Mouse (Mus musculus) layer of hippocampus, postnatal 25 days (tissue): Measurements from ENCODE around the gene Hspa5. TPM values are rescaled to one million over a fixed set of nuclear protein-coding genes. Genes with fewer than 3 reads are reported as not detected.
"Not testable (repeated sequence)": the region's sequence is repeated elsewhere in the genome, so short reads cannot be mapped to it uniquely, and the experiment has no call there.

Experiments
- DNase-seq, 2 experiments: peaks; one replicate each; pipeline ENCODE4 v3.0.0; 2022; ENCODE audit warnings: mixed read lengths in 2 of 2, low spot score in 1 of 2; ENCODE audit errors: extremely low spot score in 1 of 2
- total RNA-seq, 2 experiments: library from RNA; stranded (reverse); gene quantifications; 2 replicates each; pipeline ENCODE4 v1.2.3; 2021

Gene Hspa5
- total RNA-seq, 2 experiments from 2014 or later = 220 to 358 TPM

DNA sequence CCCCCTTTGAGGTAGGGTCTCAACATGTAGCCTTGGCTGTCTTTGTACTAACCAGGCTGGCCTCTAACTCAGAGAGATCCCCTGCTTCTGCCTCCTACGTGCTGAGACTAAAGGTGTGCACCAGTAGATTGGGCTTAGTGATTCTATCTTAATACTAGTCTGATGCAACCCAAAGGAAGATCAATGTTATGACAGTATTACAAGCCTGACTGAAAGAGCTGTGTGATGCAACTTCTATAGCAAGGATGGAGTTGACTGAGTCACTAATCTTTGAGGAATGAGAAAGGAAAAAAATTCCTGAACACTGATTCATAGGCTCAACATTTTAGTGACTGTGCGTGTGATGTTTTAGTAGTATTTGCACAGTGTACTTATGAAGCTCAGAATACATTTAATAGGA lies 1.7 kb upstream of the Hspa5 start:
- no peak for DNase-seq

DNA sequence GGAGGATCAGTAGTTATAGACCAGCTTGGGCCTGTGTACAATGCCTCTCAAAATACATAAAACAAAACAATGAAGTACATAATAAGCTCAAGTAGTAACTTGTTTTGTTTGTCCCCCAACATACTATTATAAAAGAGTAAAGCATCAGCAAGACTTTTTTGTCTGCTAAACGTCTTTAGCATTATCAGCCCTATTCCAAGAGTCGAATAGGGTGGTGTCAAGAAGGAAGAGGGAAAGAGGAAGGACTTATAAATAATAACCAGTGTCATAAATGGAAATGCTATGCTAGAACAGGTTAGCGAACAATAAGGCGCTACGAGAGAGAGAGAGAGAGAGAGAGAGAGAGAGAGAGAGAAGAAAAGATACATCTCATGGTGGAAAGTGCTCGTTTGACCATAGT lies 819 bp upstream of the Hspa5 start:
- DNase-seq = no peak

DNA sequence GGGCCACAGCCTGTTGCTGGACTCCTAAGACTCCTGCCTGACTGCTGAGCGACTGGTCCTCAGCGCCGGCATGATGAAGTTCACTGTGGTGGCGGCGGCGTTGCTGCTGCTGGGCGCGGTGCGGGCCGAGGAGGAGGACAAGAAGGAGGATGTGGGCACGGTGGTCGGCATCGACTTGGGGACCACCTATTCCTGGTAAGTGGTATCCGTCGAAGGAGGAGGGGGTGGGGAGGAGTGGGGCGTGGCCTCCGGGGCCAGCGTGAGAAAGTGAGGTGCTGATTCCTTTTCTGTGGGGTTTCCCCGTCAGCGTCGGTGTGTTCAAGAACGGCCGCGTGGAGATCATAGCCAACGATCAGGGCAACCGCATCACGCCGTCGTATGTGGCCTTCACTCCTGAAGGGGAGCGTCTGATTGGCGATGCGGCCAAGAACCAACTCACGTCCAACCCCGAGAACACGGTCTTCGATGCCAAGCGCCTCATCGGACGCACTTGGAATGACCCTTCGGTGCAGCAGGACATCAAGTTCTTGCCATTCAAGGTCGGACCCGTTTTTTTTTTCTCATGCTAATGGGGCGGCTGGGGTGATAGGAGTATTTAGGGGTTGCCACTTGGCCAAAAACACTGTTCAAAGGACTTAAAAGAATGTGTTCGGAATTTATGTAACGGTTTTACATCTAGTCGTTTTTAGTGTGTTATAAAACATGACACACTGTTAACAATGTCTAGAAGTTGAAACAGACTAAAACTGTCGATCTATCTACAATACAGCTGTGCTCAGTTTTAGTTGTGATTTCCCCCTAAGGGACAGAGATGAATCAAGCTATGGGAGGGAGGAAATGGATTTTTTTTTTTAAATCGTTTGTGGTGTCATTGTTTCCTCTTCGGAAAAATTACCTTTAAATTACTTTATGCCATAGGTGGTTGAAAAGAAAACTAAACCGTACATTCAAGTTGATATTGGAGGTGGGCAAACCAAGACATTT lies 774 bp downstream of the Hspa5 start:
- no peak for DNase-seq

DNA sequence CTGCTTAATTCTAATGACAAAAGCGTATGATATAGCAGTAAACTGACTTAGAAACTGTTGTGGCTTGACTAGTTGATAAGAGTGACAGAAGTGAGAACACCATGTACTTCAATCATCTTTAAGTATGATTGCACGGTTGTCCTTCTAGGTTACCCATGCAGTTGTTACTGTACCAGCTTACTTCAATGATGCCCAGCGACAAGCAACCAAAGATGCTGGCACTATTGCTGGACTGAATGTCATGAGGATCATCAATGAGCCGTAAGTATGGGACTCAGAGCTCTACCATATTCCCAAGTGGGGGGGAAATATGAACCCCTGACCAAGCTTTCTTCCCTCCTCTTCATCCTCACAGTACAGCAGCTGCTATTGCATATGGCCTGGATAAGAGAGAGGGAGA lies 1.9 kb downstream of the Hspa5 start:
- no peak for DNase-seq

DNA sequence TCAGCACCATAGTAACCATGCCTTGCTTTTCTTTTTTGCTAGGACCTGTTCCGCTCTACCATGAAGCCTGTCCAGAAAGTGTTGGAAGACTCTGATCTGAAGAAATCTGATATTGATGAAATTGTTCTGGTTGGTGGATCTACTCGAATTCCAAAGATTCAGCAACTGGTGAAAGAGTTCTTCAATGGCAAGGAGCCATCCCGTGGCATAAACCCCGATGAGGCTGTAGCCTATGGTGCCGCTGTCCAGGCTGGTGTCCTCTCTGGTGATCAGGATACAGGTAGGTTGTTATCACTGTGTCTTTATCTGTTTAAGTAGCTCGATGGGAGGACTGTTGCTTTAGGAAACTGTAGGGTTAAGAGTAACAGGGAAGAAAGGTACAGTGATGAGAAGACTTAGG lies 2.7 kb downstream of the Hspa5 start:
- no peak for DNase-seq

DNA sequence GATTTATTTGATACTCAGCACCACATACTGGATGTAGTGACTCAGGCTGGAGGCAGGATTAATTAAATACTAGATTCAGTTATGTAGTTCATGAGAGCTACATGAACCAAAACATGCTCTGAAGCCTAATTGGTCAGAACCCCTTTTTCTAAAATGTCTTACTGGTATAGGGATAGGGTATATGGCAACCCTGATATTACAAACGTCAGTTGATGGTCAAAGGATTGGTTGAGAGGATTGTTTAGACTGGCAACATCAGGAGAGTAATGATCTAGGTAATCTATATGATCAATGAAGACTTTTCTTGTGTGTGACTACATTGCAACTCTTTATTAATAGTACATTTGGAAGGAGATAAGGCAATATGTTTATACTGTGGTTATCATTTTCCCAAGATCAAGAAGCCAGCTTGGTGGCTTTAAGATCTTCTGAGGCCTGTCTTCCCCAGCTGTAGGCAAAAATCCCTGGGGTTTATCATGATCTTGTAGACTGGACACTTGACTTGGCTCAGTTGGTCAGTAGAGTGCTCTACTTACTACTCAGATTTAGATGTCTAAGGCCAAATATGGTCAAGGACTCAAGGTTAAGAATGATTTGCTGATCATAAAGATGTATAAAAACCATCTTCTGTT lies 5.6 kb downstream of the Hspa5 start:
- no peak for DNase-seq

DNA sequence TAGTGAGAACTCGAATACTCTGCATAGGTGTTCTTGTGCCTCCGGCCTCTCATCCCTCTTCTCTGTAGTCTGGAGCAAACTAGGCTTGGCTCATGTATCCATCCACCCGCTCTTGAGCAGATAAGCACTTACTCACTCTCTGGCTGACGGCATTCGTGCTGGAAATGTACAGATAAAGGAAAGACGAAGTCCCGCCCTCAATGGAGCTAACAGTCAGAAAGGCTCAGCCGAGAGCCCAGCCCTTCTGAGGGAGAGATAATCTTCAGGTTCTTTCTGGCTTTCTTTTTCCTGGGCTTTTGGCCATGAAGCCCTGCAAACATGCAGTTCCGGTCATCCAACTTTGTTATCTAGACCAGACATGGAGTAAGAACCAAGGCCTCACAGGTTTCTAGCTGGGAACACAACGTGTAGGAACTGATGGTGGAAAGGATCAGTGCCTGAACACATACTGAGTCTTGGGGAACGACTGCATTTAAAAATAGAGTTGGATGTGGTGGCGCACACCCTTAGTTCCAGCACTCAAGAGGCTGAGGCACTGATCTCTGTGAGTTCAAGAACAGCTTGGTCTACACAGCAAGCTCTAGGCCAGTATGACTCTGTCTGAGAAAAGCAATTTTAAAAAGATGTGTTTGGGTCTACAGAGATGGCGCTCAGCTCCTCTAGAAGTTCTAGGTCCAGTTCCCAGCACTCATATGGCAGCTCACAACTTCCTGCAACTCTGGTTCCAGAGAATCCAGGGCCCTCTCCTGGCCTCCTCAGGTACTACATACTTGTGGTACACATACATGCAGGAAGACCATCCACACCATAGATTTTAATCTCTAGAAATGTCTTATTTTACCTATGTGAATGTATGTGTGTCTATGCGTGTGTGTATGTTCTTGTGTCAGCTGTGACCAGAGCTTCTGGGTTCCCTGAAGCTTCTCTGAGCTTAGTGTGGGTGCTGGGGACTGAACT lies 11.6 kb downstream of the Hspa5 start:
- no peak for DNase-seq

DNA sequence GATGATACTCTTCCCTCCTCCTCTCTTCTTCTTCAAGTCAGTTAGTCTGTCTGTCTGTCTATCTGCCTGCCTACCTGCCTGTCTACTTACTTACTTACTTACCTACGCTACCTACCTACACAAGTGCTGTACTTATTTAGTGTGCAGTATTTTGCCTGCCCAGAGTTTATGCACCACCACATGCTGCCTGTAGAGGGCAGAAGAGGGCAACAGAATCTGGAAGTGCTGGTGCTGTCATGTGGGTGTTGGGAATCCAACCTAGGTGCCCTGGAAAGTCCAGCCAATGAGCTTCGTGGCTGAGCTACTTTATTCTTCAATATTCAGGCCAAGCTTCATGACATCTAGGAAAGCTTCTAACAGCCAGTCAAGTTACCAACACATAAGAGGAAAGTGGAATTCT lies 12.3 kb downstream of the Hspa5 start:
- peak in 1 of 2 experiments; percentile 33 for DNase-seq

DNA sequence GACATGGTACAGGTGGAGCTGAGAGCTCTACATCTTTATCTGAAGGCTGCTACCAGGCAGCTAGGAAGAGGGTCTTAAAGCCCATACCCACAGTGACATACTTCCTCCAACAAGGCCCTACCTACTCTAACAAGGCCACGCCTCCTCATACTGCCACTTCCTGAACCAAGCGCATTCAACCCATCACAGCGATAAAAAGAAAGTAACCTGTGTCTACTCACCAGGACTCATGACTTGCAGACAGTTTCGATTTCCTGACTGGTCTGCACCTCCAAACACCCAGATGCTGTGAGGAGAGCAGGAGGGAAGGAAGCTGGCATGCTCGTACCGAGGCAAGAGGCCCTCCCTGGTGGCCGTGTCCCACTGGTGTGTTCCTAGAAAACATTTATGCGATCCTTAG lies 18.5 kb downstream of the Hspa5 start:
- no peak for DNase-seq

DNA sequence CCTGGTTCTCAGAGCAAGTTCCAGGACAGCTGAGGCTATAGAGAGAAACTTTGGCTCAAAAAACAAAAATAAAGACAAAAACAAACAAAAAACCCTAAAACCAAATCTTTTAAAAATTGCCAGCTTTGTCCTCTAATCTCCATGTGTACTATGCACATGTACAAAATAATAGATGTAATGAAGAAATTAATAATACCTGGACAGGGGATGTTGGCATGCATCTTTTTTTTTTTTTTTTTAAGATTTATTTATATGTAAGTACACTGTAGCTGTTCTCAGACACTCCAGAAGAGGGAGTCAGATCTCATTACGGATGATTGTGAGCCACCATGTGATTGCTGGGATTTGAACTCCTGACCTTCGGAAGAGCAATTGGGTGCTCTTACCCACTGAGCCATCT lies 20.8 kb downstream of the Hspa5 start:
- DNase-seq = not testable (repeated sequence)

DNA sequence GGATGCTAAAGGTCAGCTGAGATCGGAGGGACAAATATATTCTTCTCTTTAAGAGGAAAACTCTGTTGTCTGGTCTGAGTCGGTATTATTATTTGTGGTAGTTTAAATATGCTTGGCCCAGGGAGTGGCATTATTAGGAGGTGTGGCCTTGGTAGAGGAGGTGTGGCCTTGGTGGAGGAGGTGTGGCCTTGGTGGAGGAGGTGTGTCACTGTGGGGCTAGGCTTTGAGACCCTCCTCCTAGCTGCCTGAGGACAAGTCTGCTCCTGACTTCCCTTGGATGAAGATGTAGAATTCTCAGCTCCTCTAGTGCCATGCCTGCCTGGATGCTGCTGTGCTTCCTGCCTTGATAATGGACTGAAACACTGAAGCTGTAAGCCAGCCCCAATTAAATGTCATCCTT lies 22.7 kb downstream of the Hspa5 start:
- DNase-seq = no peak

DNA sequence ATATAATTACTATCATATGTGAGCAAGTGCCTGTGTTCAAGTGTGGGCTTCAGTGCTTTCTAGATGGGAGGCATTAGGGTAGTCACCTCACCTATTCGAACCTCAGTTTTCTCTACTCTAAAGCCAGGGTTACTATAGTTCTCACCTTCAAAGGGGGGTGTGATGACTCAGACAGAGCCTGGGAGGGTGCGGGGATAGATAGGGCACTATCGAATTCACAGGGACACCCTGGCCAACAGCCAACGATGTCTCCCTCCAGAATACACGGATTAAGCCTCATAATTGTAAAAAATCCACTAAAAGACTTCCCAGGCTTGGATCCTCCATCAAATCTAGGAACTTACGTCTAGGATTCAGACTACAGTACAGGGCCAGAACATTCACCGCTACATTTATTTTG lies 23.7 kb downstream of the Hspa5 start:
- no peak for DNase-seq

DNA sequence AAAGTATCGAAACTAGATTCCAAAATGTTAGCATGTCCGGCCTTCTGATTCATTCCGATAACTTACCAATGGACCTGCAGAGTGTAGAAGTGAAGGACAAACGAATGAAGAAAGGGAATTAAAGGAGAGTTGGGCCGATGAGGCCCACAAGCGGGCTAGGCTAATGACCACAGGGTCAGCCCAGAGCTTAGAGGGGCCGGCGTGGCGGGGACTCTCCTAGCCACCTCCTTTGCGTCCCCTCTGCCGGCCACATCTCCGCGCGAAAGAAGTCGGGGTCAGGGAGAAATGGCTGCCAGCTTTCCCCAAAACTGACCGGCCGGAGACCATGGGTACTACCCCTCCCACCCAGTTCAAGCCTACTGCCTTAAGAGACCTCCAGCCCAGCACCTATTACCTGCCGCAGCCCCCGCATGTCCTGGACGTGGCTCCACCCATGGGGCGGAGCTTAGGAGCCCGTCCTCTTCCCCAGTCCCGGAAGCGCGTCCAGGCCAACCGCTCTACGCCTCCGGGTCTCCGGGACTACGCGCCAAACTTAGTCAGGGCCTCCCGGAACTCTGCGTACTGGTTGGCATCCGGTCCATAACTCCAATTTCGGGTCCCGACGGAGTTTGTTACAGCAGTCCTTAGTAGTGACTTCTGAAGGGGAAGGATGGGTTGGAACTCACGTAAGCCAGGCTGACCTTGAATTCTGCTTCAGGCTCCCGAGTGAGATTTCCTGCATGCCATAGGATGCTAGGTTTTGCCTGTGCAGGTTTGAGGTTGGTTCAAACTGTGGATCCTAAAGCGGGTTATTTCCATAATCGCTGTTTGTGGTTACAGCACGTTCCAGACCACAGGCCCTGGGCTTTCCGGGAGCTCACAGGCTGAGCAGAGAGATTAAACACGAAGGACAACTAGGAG lies 27.8 kb downstream of the Hspa5 start, which contains the start of gene Rabepk:
Gene Rabepk, minus strand, starts transcription at position 556 of the 900 bp plus-strand sequence.
- DNase-seq = peak; percentile 49 to 64

DNA sequence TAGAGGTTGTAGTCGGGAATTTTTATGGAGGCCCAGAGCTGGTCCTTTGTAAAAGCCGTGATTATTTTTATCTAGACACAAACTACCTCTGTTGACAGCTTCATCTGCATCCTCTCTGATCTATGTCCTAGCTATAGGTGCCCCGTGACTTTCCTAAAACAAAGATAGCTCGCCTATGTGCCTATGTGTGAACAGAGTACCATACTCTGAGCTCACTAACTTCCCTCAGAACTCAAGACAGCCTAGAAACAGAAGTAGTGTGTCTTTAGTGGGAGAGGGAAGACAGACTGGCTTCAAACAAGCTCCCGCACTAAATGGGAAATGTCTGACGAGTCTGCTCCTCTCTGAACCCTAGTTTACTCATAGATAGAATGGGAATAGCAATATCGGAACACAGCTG lies 28.6 kb downstream of the Hspa5 start:
- DNase-seq = no peak

DNA sequence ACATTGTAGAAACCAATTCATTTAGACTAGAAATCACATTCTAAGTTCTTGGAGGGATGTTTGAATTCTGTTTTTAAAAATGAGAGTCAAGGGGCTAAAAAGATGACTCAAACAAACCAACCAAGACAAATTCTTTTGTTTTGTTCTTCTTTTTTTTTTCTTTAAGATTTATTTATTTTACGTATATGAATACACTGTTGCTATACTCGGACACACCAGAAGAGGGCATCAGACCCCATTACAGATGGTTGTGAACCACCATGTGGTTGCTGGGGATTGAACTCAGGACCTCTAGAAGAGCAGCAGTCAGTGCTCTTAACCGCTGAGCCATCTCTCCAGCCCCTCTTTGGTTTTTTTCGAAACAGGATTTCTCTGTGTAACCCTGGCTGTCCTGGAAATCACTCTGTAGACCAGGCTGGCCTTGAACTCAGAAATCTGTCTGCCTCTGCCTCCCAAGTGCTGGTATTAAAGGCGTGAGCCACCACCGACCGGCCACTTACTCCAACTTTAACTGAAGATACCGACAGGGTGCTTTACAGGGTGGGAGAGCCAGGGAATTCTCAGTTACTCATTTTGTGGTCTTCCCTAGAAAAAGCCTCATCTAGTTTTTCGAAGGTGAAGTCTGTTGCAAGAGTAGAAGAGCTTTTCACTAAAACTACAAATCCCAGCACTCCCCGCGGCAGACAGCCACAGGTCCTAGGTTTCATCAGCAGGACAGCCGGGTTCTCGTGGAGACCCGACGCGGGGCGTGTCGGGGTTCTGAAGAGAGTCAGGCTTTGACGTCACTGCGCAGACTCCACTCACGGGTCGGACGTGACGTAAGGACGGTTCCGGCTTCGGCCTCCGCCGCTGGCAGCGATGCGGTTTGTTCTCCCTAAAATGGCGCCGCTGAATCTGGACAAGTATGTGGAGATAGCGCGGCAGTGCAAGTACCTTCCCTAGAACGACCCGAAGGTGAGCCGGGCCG lies 30.0 kb downstream of the Hspa5 start:
- peak; percentile 92 to 95 for DNase-seq

DNA sequence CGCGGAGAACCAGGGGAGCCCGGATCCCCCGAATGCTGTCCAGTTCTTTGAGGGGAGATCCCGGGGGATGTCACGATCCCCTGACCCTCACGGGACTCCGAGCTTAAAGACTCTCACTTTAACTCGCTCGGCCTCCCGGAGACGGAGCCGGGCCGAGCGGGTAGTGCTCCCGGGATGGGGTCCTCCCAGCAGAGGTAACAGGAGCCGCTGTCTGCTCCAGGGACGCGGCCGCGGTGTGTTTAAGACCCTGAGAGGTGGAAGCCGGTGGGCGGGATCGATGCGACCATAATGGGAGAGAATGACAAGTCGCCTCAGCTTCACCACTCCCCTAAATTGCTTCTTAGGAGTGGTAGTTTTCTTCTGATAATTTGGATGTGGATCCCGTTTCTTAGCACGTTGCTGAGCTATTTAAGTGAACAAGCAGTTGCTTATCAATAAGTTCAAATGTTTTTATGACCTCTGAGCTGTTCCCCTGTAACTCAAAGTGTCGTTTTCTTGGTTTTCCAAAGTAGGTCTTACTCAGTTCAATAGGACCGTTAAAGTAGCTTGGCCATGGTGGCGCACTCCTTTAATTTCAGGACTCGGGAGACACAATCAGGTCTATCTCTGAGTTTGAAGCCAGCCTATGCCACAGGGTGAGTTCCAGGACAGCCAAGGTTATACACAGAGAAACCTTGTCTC lies 30.9 kb downstream of the Hspa5 start:
- peak in 1 of 2 experiments; percentile 27 for DNase-seq

DNA sequence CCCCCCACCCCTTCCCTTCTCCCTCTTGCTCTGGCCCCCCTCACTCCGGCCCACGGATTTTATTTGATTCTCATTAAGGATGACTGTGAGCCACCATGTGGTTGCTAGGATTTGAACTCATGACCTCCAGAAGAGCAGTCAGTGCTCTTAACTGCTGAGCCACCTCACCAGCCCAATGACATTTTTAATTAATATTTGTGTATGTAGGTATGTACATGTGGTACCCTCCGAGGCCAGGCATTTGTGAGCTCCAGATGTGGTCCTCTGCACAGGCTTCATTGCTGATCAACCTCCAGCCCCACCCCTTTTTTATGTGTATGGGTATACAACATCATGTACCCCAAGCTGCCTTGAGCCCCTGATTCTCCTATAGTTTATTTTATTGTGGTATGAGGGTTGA lies 32.0 kb downstream of the Hspa5 start:
- no peak for DNase-seq

DNA sequence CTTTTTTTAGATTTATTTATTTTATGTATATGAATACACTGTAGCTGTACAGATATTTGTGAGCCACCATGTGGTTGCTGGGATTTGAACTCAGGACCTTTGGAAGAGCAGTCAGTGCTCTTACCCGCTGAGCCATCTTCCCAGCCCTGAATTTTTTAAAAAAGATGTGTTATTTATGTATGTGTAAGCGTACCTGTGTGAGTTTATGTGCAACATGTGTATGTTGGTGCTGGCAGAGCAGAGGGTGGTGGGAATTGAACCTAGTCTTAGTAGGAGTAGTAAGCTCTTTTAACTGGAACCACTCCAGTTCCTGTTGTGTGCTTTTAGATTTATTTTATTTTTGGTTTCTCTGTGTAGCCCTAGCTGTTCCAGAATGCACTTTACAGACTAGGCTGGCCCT lies 32.4 kb downstream of the Hspa5 start:
- no peak for DNase-seq
